Mouse (Mus musculus): ENCODE measurements around the gene Tnni3. TPM values are rescaled to one million over a fixed set of nuclear protein-coding genes. Genes with fewer than 3 reads are reported as not detected.

Gene Tnni3
- polyA plus RNA-seq, 1 experiment from 2014 or later, result 7.4 TPM

DNA sequence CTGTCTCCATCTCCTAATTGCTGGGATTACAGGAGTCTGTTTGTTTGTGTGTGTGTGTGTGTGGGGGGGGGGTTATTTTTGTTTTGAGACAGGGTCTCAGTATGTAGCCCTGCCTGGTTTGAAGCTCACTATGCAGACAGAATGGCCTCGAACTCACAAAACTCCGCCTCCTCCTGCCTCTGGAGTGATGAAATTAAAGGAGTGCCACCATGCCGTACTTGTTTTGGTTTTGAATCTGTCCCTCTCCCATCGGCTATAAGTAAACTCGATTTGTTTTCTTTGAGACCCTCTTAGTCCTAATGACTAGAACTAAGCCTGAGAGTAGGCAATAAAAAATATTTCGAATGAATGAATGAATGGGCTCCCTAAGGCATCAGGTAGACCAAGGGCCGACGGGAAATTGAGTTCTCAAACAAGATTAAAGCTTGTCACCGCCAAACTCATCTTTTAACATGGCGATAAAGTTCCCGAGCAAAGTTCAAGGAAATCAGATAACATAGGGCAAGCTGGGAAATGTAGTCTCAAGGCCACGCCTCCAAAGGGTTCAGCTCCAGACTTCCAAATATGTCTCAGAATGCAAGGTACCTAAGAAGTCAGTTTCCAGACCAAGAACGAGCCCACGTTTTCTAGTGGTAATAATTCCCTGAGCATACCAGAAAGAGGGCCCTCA, 21.5 kb downstream of the Tnni3 start:
- H3K9me3 ChIP-seq (replicated peaks; ENCODE audit: control insufficient read depth, low read length), result no peaks in the 10 kb centered on the region
- peak overlapping the region; percentile 93; the same call in 1 of the 2 replicates for H3K27ac ChIP-seq (ENCODE audit: low read length)
- H3K4me2 ChIP-seq (ENCODE audit: low read depth, low read length), result peak overlapping the region; percentile 62
- peak overlapping the region; percentile 72 for H3K4me3 ChIP-seq (replicated peaks; ENCODE audit: low read length)
- no peak for ATAC-seq (ENCODE audit: insufficient read depth, low FRiP score)
- H3K27me3 ChIP-seq (ENCODE audit: control insufficient read depth, insufficient read depth, low read length), result no peaks in the 10 kb centered on the region
- H3K9ac ChIP-seq (ENCODE audit: low read length), result peak overlapping the region; percentile 96; the same call in 1 of the 2 replicates
- no peaks in the 10 kb centered on the region for H3K36me3 ChIP-seq (ENCODE audit: control insufficient read depth, insufficient read depth, low read length)
- WGBS, result 10% methylated on average over 14 of the region's 14 CpGs
- H3K4me1 ChIP-seq (ENCODE audit: control insufficient read depth, insufficient read depth, low read length), result peaks cover 25% of the 10 kb centered on the region

- under 1% methylated on average over 62 of the region's 62 CpGs for WGBS
- H3K27me3 ChIP-seq (ENCODE audit: control insufficient read depth, insufficient read depth, low read length), result no peaks in the 10 kb centered on the region
- peak within 1 kb of the TSS; percentile 96 for H3K9ac ChIP-seq (ENCODE audit: low read length)
- H3K4me2 ChIP-seq (ENCODE audit: low read depth, low read length), result peak within 1 kb of the TSS; percentile 83
- peak; percentile 94 for ATAC-seq (ENCODE audit: insufficient read depth, low FRiP score)
- peaks cover 25% of the 10 kb centered on the region for H3K4me1 ChIP-seq (ENCODE audit: control insufficient read depth, insufficient read depth, low read length)
- H3K27ac ChIP-seq (ENCODE audit: low read length), result peak within 1 kb of the TSS; percentile 93
- H3K4me3 ChIP-seq (replicated peaks; ENCODE audit: low read length), result peak within 1 kb of the TSS; percentile 72
- H3K9me3 ChIP-seq (replicated peaks; ENCODE audit: control insufficient read depth, low read length), result no peaks in the 10 kb centered on the region
- no peaks in the 10 kb centered on the region for H3K36me3 ChIP-seq (ENCODE audit: control insufficient read depth, insufficient read depth, low read length)
These were observed 22.3 kb downstream of the Tnni3 start, which contains the start of gene Ppp1r12c for GRCm38 (mm10) chr7:4501558-4502397. TSS of gene Ppp1r12c (minus strand) at chr7:4501680.

GRCm38 (mm10) chr7:4500892-4501471, 23.0 kb downstream of the Tnni3 start:
- Histone ChIP-seq H3K4me2 (ENCODE audit: low read depth, low read length) (peak overlapping the region; percentile 83), H3K4me1 (ENCODE audit: control insufficient read depth, insufficient read depth, low read length) (peaks cover 25% of the 10 kb centered on the region), H3K9me3 (replicated peaks; ENCODE audit: control insufficient read depth, low read length) (no peaks in the 10 kb centered on the region), H3K27ac (ENCODE audit: low read length) (peak overlapping the region; percentile 93), H3K9ac (ENCODE audit: low read length) (peak overlapping the region; percentile 96), H3K4me3 (replicated peaks; ENCODE audit: low read length) (peak overlapping the region; percentile 72), H3K27me3 (ENCODE audit: control insufficient read depth, insufficient read depth, low read length) (no peaks in the 10 kb centered on the region), H3K36me3 (ENCODE audit: control insufficient read depth, insufficient read depth, low read length) (no peaks in the 10 kb centered on the region)
- ATAC-seq (ENCODE audit: insufficient read depth, low FRiP score), result peak; percentile 11; the same call in 1 of the 2 replicates
- WGBS, result under 1% methylated on average over 34 of the region's 52 CpGs

DNA sequence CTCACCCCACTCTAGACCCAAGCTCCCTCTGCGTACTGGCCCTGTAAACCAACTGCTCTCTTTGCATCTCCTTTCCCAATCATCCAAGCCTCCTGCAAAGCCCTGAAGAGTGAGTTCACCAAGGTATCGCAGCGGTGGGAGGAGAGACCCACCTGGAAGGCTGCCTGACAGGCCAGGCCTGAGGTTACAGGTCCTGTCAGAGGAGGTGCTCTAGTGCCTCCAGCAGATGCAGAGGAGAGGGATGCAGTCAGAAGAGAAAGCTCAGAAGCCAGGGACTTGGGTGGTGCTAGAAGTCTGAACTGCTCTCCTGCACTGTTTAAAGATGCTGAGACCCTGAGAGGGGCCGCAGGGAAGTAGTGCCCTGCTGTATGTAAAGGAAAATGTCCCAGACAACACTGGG, 25.0 kb downstream of the Tnni3 start:
- Histone ChIP-seq H3K4me2 (ENCODE audit: low read depth, low read length) (peak overlapping the region; percentile 83), H3K9ac (ENCODE audit: low read length) (peak overlapping the region; percentile 96), H3K27me3 (ENCODE audit: control insufficient read depth, insufficient read depth, low read length) (no peaks in the 10 kb centered on the region), H3K27ac (ENCODE audit: low read length) (peak overlapping the region; percentile 75), H3K9me3 (replicated peaks; ENCODE audit: control insufficient read depth, low read length) (no peaks in the 10 kb centered on the region), H3K4me3 (replicated peaks; ENCODE audit: low read length) (peak overlapping the region; percentile 12; the same call in 1 of the 2 replicates), H3K4me1 (ENCODE audit: control insufficient read depth, insufficient read depth, low read length) (peaks cover 25% of the 10 kb centered on the region), H3K36me3 (ENCODE audit: control insufficient read depth, insufficient read depth, low read length) (no peaks in the 10 kb centered on the region)
- ATAC-seq (ENCODE audit: insufficient read depth, low FRiP score), result no peak
- WGBS, result 82% methylated on average over 4 of the region's 4 CpGs

GRCm38 (mm10) chr7:4498251-4498650, 25.8 kb downstream of the Tnni3 start:
- WGBS, result 28% methylated on average over 9 of the region's 9 CpGs
- H3K36me3 ChIP-seq (ENCODE audit: control insufficient read depth, insufficient read depth, low read length), result no peaks in the 10 kb centered on the region

DNA sequence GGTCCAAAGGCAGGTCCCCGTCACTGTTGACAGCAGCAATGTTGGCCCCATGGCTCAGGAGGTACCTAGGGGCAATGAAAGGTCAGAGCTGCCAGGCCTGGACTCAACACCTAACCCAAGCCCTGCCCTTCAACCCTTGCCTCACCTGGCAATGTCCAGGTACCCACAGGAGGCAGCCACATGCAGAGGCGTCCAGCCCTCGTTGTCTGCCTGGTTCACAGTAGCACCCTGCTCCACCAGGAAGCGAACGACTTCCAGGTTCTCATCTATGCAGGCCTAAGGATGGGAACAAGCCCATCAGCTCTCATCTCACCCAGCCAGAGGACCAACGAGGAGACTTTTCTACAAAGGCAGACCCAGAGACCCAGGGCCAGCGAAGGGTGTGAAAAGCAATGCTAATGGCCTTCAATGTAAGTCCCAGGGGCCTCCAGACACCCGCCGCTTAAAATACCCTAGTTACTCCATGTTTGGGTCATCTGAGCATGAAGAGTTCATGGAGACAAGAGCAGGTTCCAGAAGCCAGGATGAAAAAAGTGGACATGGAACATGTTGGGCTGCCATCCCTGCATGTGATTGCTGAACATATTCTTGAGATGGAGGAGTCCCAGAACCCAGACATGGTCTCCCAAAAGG, 26.6 kb downstream of the Tnni3 start:
- Histone ChIP-seq H3K9me3 (replicated peaks; ENCODE audit: control insufficient read depth, low read length) (no peaks in the 10 kb centered on the region), H3K4me3 (replicated peaks; ENCODE audit: low read length) (no peak overlapping the region), H3K4me2 (ENCODE audit: low read depth, low read length) (peak overlapping the region; percentile 83), H3K36me3 (ENCODE audit: control insufficient read depth, insufficient read depth, low read length) (no peaks in the 10 kb centered on the region), H3K27me3 (ENCODE audit: control insufficient read depth, insufficient read depth, low read length) (no peaks in the 10 kb centered on the region), H3K27ac (ENCODE audit: low read length) (peak overlapping the region; percentile 38; the same call in 1 of the 2 replicates), H3K4me1 (ENCODE audit: control insufficient read depth, insufficient read depth, low read length) (peaks cover 31% of the 10 kb centered on the region), H3K9ac (ENCODE audit: low read length) (0 out of 2 replicates have a peak overlapping the region, but pooled peaks have one; percentile 2)
- WGBS, result 90% methylated on average over 9 of the region's 9 CpGs
- no peak for ATAC-seq (ENCODE audit: insufficient read depth, low FRiP score)

More at GRCm38 (mm10) chr7:4498251-4498650, 25.8 kb downstream of the Tnni3 start:
- Histone ChIP-seq H3K4me2 (ENCODE audit: low read depth, low read length) (peak overlapping the region; percentile 83), H3K9ac (ENCODE audit: low read length) (peak overlapping the region; percentile 30; the same call in 1 of the 2 replicates), H3K27ac (ENCODE audit: low read length) (peak overlapping the region; percentile 75), H3K4me3 (replicated peaks; ENCODE audit: low read length) (peak overlapping the region; percentile 12; the same call in 1 of the 2 replicates), H3K4me1 (ENCODE audit: control insufficient read depth, insufficient read depth, low read length) (peaks cover 25% of the 10 kb centered on the region), H3K27me3 (ENCODE audit: control insufficient read depth, insufficient read depth, low read length) (no peaks in the 10 kb centered on the region), H3K9me3 (replicated peaks; ENCODE audit: control insufficient read depth, low read length) (no peaks in the 10 kb centered on the region)
- peak; percentile 63 for ATAC-seq (ENCODE audit: insufficient read depth, low FRiP score)

DNA sequence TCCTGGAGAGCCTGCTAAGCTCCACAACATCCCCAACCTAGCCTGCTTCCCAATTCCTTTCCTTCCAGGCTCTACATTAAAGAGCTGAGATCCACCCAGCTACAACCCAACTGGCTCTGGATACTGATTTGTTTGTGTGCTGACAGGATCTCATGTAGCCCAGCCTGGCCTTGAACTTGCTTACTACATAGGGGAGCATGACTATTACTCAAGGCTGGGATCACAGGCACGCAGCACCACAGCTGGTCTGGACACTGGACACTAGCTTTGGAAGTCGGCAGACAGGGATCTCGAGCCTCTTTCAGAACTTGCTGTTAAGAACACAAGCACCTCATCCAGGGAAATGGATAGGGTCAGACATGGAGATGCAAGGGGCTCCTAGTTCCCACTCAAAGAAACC, 27.6 kb downstream of the Tnni3 start:
- no peak overlapping the region for H3K27ac ChIP-seq (ENCODE audit: low read length)
- 90% methylated on average over 3 of the region's 3 CpGs for WGBS
- no peaks in the 10 kb centered on the region for H3K9me3 ChIP-seq (replicated peaks; ENCODE audit: control insufficient read depth, low read length)
- H3K9ac ChIP-seq (ENCODE audit: low read length), result no peak overlapping the region
- H3K36me3 ChIP-seq (ENCODE audit: control insufficient read depth, insufficient read depth, low read length), result no peaks in the 10 kb centered on the region
- no peaks in the 10 kb centered on the region for H3K27me3 ChIP-seq (ENCODE audit: control insufficient read depth, insufficient read depth, low read length)
- H3K4me1 ChIP-seq (ENCODE audit: control insufficient read depth, insufficient read depth, low read length), result peaks cover 33% of the 10 kb centered on the region
- ATAC-seq (ENCODE audit: insufficient read depth, low FRiP score), result no peak
- no peak overlapping the region for H3K4me2 ChIP-seq (ENCODE audit: low read depth, low read length)
- H3K4me3 ChIP-seq (replicated peaks; ENCODE audit: low read length), result no peak overlapping the region

- Histone ChIP-seq H3K27ac (ENCODE audit: low read length) (no peak overlapping the region), H3K4me1 (ENCODE audit: control insufficient read depth, insufficient read depth, low read length) (peaks cover 18% of the 10 kb centered on the region), H3K27me3 (ENCODE audit: control insufficient read depth, insufficient read depth, low read length) (no peaks in the 10 kb centered on the region), H3K9ac (ENCODE audit: low read length) (no peak overlapping the region), H3K9me3 (replicated peaks; ENCODE audit: control insufficient read depth, low read length) (no peaks in the 10 kb centered on the region), H3K4me3 (replicated peaks; ENCODE audit: low read length) (no peak overlapping the region), H3K4me2 (ENCODE audit: low read depth, low read length) (no peak overlapping the region), H3K36me3 (ENCODE audit: control insufficient read depth, insufficient read depth, low read length) (no peaks in the 10 kb centered on the region; the same call in 1 of the 2 replicates)
- ATAC-seq (ENCODE audit: insufficient read depth, low FRiP score), result no peak
- WGBS, result 56% methylated on average over 1 of the region's 1 CpGs
These were observed 30.0 kb downstream of the Tnni3 start for GRCm38 (mm10) chr7:4493991-4494390.
